31 mouse cellular contexts compared by ENCODE assay signal in the genomic region with DNA sequence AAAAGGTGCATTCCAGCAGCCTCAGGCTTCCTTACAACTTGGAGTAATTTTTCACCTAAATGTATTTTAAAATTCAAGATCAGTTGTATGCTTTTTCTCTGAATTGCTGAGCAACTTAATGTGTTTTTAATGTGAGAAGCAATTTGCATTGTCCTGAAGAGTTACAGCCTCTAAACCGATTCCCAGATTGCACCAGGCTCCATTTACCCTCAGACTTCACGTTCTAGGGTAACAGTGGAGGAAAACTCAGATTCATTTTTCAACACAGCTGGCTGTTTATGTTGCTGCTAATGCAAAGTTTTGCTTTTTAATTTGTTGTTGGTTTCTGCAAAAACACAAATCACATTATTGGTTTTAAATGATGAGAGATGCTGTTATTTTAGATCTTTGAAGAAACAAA. TPM values are rescaled to one million over a fixed set of nuclear protein-coding genes. Genes with fewer than 3 reads are reported as not detected.
DNase-seq lines count a peak whose midpoint lies in the region; ATAC-seq and TF ChIP-seq lines count a peak whose summit lies in the region.
"Had no signal": no experiment of that assay in that cellular context is flagged by ENCODE, and none has a peak within 500 bp of the region (broad histone marks: within the 10 kb centered on the region; RNA-seq: fewer than 3 reads in every experiment).

No protein-coding gene starts in this region.

- DNase-seq in heart, adult 11 months = peak; percentile 28
- DNase-seq in heart, adult 2 months = no peak
- DNase-seq in neural tube, embryonic 10.5 days (ENCODE audit: extremely low spot score, low spot score) = no peak
- DNase-seq in left cerebral cortex, adult 9 months (ENCODE audit: low spot score in 2 of 2) = no peak
- DNase-seq: adrenal gland, adult 8-10 months; adrenal gland, postnatal 25 days; cerebellum, adult 18-20 months; cerebellum, adult 9-10 months; cerebellum, postnatal 14 days; gastrocnemius, adult 2 months; gastrocnemius, postnatal 14 days; heart, adult 18-20 months; heart, postnatal 14 days; heart, postnatal 4 days had no signal

- TF ChIP-seq POLR2A in heart, adult 2 months (IDR thresholded peaks at IDR 0.05; ENCODE audit: insufficient read depth, low read depth, low read length) = no peak

- ATAC-seq in hindbrain, embryonic 15.5 days (ENCODE audit: low FRiP score, low read depth) = no peak
- no peak for ATAC-seq in hindbrain, embryonic 12.5 days (ENCODE audit: low FRiP score)
- ATAC-seq in neural tube, embryonic 13.5 days (ENCODE audit: low read depth) = no peak
- ATAC-seq in frontal cortex, adult (ENCODE audit: low TSS enrichment) = no peak
- ATAC-seq: activated CD4-positive, CD25-positive, alpha-beta regulatory T cell, adult 4 months; forebrain, embryonic 13.5 days; forebrain, embryonic 16.5 days; intestine, embryonic 16.5 days had no signal

- no peaks in the 10 kb centered on the region for H3K36me3 ChIP-seq in heart, adult 2 months (ENCODE audit: control insufficient read depth, insufficient read depth, low read length)
- H3K36me3 ChIP-seq in hindbrain, embryonic 15.5 days = no peaks in the 10 kb centered on the region
- no peaks in the 10 kb centered on the region for H3K36me3 ChIP-seq in hindbrain, embryonic 12.5 days
- H3K36me3 ChIP-seq in neural tube, embryonic 13.5 days = no peaks in the 10 kb centered on the region
- H3K36me3 ChIP-seq: forebrain, embryonic 10.5 days; heart, embryonic 10.5 days; heart, embryonic 13.5 days had no signal

- no peaks in the 10 kb centered on the region for H3K27me3 ChIP-seq in heart, adult 2 months (ENCODE audit: control insufficient read depth, insufficient read depth, low read length)
- no peaks in the 10 kb centered on the region for H3K27me3 ChIP-seq in hindbrain, embryonic 15.5 days
- no peaks in the 10 kb centered on the region for H3K27me3 ChIP-seq in hindbrain, embryonic 12.5 days
- H3K27me3 ChIP-seq in neural tube, embryonic 13.5 days = no peaks in the 10 kb centered on the region
- H3K27me3 ChIP-seq: forebrain, embryonic 13.5 days; heart, embryonic 13.5 days had no signal

- H3K4me2 ChIP-seq in hindbrain, embryonic 15.5 days = no peak overlapping the region
- H3K4me2 ChIP-seq in hindbrain, embryonic 12.5 days (replicated peaks) = no peak overlapping the region
- H3K4me2 ChIP-seq in neural tube, embryonic 13.5 days = no peak overlapping the region
- H3K4me2 ChIP-seq: forebrain, embryonic 13.5 days; heart, embryonic 13.5 days had no signal

- H3K9me3 ChIP-seq in hindbrain, embryonic 15.5 days = no peaks in the 10 kb centered on the region
- H3K9me3 ChIP-seq in hindbrain, embryonic 12.5 days (replicated peaks) = no peaks in the 10 kb centered on the region
- H3K9me3 ChIP-seq in neural tube, embryonic 13.5 days = no peaks in the 10 kb centered on the region
- H3K9me3 ChIP-seq: forebrain, embryonic 10.5 days; forebrain, embryonic 13.5 days; heart, embryonic 10.5 days; heart, embryonic 13.5 days had no signal

- intact Hi-C loops in heart, adult 2 months (cut with DNase I) = no loop called here

- no peak for TF ChIP-seq EP300 in heart, adult 2 months (IDR thresholded peaks at IDR 0.05; ENCODE audit: insufficient read depth, low read depth, low read length)

- no peaks in the 10 kb centered on the region for H3K79me2 ChIP-seq in heart, adult 2 months (replicated peaks; ENCODE audit: control insufficient read depth, insufficient read depth, low read length)

- no peak overlapping the region for H3K27ac ChIP-seq in heart, adult 2 months
- H3K27ac ChIP-seq in hindbrain, embryonic 15.5 days (replicated peaks) = 0 out of 2 replicates have a peak overlapping the region, but pooled peaks have one; percentile 38
- H3K27ac ChIP-seq in hindbrain, embryonic 12.5 days = no peak overlapping the region
- peak overlapping the region; percentile 38; the same call in 1 of the 2 replicates for H3K27ac ChIP-seq in neural tube, embryonic 13.5 days (replicated peaks)
- H3K27ac ChIP-seq: forebrain, embryonic 10.5 days; forebrain, embryonic 13.5 days; gastrocnemius, adult 2 months; heart, embryonic 10.5 days; heart, embryonic 13.5 days had no signal

- no peak overlapping the region for H3K4me3 ChIP-seq in heart, adult 2 months
- H3K4me3 ChIP-seq in hindbrain, embryonic 15.5 days = no peak overlapping the region
- H3K4me3 ChIP-seq in hindbrain, embryonic 12.5 days = no peak overlapping the region
- H3K4me3 ChIP-seq in neural tube, embryonic 13.5 days = no peak overlapping the region
- H3K4me3 ChIP-seq: forebrain, embryonic 10.5 days; forebrain, embryonic 13.5 days; gastrocnemius, adult 2 months; heart, embryonic 10.5 days; heart, embryonic 13.5 days had no signal

- no peak overlapping the region for H3K9ac ChIP-seq in heart, adult 2 months (ENCODE audit: low read depth, low read length)
- no peak overlapping the region for H3K9ac ChIP-seq in hindbrain, embryonic 15.5 days
- H3K9ac ChIP-seq in hindbrain, embryonic 12.5 days = no peak overlapping the region
- no peak overlapping the region for H3K9ac ChIP-seq in neural tube, embryonic 13.5 days
- H3K9ac ChIP-seq: forebrain, embryonic 13.5 days; heart, embryonic 13.5 days had no signal

- no peaks in the 10 kb centered on the region for H3K4me1 ChIP-seq in heart, adult 2 months (ENCODE audit: control insufficient read depth, insufficient read depth, low read length)
- H3K4me1 ChIP-seq in hindbrain, embryonic 15.5 days (replicated peaks) = 0 out of 2 replicates have a peak, but pooled peaks cover 5% of the 10 kb centered on the region
- no peaks in the 10 kb centered on the region for H3K4me1 ChIP-seq in hindbrain, embryonic 12.5 days
- H3K4me1 ChIP-seq in neural tube, embryonic 13.5 days (replicated peaks) = peaks cover 12% of the 10 kb centered on the region; the same call in 1 of the 2 replicates
- H3K4me1 ChIP-seq: forebrain, embryonic 10.5 days; forebrain, embryonic 13.5 days; heart, embryonic 10.5 days; heart, embryonic 13.5 days had no signal

- 86% methylated on average over 2 of the region's 2 CpGs for WGBS in heart, adult 2 months
- WGBS in hindbrain, embryonic 15.5 days = 44% methylated on average over 2 of the region's 2 CpGs
- WGBS in hindbrain, embryonic 12.5 days = 61% methylated on average over 2 of the region's 2 CpGs
- 37% methylated on average over 2 of the region's 2 CpGs for WGBS in neural tube, embryonic 13.5 days

- no peak for TF ChIP-seq CTCF in heart, adult 2 months (IDR thresholded peaks at IDR 0.05)

RNA-seq across cellular contexts. Expression of gene Fshb, which starts 40.1 kb away (rescaled TPM):
- total RNA-seq in heart, adult 2 months (2021) = not detected
- not detected in 2 replicates for polyA plus RNA-seq in heart, adult 2 months (2012; rRNA removed)
- polyA plus RNA-seq in hindbrain, embryonic 15.5 days (2015; fragmentation: Nextera tagmentation; extraction: Ambion mirVana) = not detected in 2 replicates
- 0.30 TPM in 1 of 2 replicates, not detected in the other for polyA plus RNA-seq in hindbrain, embryonic 12.5 days (2016; fragmentation: Nextera tagmentation; extraction: Ambion mirVana)
- not detected in 2 replicates for polyA plus RNA-seq in neural tube, embryonic 13.5 days (2015; fragmentation: Nextera tagmentation; extraction: Ambion mirVana)
- total RNA-seq: adrenal gland, adult 8-10 months; adrenal gland, postnatal 25 days; ES-E14; gastrocnemius, adult 2 months; gastrocnemius, postnatal 14 days; gastrocnemius, postnatal 4 days; heart, adult 18-20 months; heart, postnatal 14 days; heart, postnatal 4 days had no signal
- polyA plus RNA-seq: activated CD4-positive, CD25-positive, alpha-beta regulatory T cell, adult 4 months; embryonic facial prominence, embryonic 11.5 days; embryonic facial prominence, embryonic 14.5 days; forebrain, embryonic 10.5 days; forebrain, embryonic 13.5 days; forebrain, embryonic 16.5 days; frontal cortex, adult 2 months; heart, embryonic 10.5 days; heart, embryonic 13.5 days; heart, embryonic 16.5 days; intestine, embryonic 16.5 days had no signal

RNA-seq across cellular contexts. Expression of gene Arl14ep, which starts 45.1 kb away (rescaled TPM):
- 1 to 10 TPM; 9.0 to 9.6 TPM for total RNA-seq in heart, adult 2 months (2021)
- polyA plus RNA-seq in heart, adult 2 months (2012; rRNA removed) = 3.7 and 8.1 TPM in 2 replicates
- 34.4 and 36.6 TPM in 2 replicates for polyA plus RNA-seq in hindbrain, embryonic 15.5 days (2015; fragmentation: Nextera tagmentation; extraction: Ambion mirVana)
- polyA plus RNA-seq in hindbrain, embryonic 12.5 days (2016; fragmentation: Nextera tagmentation; extraction: Ambion mirVana) = 53.6 and 60.5 TPM in 2 replicates
- polyA plus RNA-seq in neural tube, embryonic 13.5 days (2015; fragmentation: Nextera tagmentation; extraction: Ambion mirVana) = 40.1 and 40.2 TPM in 2 replicates

Comparison
In these comparisons a context has a peak if more than half of its experiments do, and no peak if none do; other contexts are left out.
1. H3K27ac ChIP-seq: peak in hindbrain, embryonic 15.5 days (single experiment) and neural tube, embryonic 13.5 days (single experiment); none in heart, adult 2 months (single experiment) and hindbrain, embryonic 12.5 days (single experiment).